Mouse (Mus musculus): ENCODE measurements around the gene Pgbd5.

Pgbd5 gene

DNA sequence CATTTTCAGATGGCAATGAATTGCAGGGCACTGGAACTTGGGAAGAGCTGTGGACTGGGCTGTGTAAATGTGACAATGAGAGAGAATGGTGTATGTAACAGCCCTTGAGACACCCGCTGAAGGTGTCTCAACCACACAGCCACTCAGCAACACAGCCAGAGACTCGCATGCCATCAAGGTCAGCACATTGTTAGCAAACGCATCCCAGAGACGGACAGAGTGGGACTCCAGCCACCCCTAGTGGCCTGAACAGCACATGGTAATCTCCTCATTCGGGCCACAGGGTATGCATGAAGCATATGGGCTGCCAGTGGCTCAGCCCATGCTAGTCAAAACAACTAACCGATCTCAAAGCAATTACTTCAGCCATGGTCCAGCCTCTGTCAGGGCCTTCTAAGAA is 60.2 kb downstream of the Pgbd5 start:
- Histone ChIP-seq H3K27me3 (ENCODE audit: insufficient read depth, low read length) (no peaks in the 10 kb centered on the region), H3K4me1 (replicated peaks; ENCODE audit: low read depth, low read length) (peaks cover 12% of the 10 kb centered on the region), H3K9me3 (ENCODE audit: low read length) (peaks cover 14% of the 10 kb centered on the region), H3K4me3 (replicated peaks; ENCODE audit: low read length) (no peak overlapping the region), H3K36me3 (ENCODE audit: insufficient read depth, low read length) (no peaks in the 10 kb centered on the region)
- TF ChIP-seq CTCF (conservative IDR thresholded peaks at IDR 0.05; ENCODE audit: low read length) (no peak), NANOG (IDR thresholded peaks at IDR 0.05; ENCODE audit: borderline replicate concordance, low read length) (no peak), POU5F1 (IDR thresholded peaks at IDR 0.05; ENCODE audit: borderline replicate concordance, low read length) (no peak)

DNA sequence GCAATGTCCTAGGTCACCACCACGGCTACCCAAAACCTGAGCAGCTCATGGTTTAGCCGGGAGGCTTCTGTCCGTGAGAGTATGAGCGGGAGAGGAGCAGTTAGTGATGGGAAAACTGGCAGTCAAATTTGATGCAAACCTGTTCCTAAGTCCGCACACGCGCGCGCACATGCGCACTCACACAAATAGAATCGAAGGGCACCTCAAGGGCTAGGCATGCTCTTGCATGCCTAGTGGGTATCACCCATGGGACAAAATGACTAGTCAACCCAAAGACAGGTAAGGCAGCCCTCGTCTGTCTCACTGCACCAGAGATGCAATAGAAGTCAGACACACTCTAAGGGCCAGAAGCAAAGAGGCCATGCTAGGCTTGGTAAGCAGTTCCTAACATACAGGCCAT is 63.1 kb downstream of the Pgbd5 start:
- Histone ChIP-seq H3K4me1 (replicated peaks; ENCODE audit: low read depth, low read length) (peaks cover 20% of the 10 kb centered on the region), H3K4me3 (replicated peaks; ENCODE audit: low read length) (peak overlapping the region; percentile 8; the same call in 1 of the 2 replicates), H3K9me3 (ENCODE audit: low read length) (no peaks in the 10 kb centered on the region), H3K27me3 (ENCODE audit: insufficient read depth, low read length) (no peaks in the 10 kb centered on the region), H3K36me3 (ENCODE audit: insufficient read depth, low read length) (no peaks in the 10 kb centered on the region)
- TF ChIP-seq NANOG (IDR thresholded peaks at IDR 0.05; ENCODE audit: borderline replicate concordance, low read length) (no peak), POU5F1 (IDR thresholded peaks at IDR 0.05; ENCODE audit: borderline replicate concordance, low read length) (no peak), CTCF (conservative IDR thresholded peaks at IDR 0.05; ENCODE audit: low read length) (no peak)

DNA sequence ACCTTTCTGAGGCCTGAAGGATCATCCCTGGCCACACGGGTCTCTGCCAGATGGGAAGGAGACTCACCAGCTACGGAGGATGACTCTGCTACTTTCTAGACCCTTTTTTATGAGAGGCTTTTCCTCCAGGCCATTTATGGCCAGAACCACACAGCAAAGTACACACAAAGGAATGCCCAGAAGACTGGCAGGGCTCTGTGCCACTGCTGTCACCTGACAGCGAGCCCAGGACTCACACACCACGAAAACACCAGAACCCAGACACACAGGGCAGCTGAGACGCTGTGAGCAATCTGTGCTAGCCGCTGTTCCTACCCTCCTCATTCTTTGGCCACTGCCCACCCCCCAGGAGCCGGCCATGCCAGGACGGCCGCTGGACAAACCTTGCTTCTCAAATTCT is 63.7 kb downstream of the Pgbd5 start:
- peaks cover 20% of the 10 kb centered on the region for H3K4me1 ChIP-seq (replicated peaks; ENCODE audit: low read depth, low read length)
- no peaks in the 10 kb centered on the region for H3K27me3 ChIP-seq (ENCODE audit: insufficient read depth, low read length)
- no peaks in the 10 kb centered on the region for H3K9me3 ChIP-seq (ENCODE audit: low read length)
- H3K36me3 ChIP-seq (ENCODE audit: insufficient read depth, low read length), result no peaks in the 10 kb centered on the region
- TF ChIP-seq NANOG (IDR thresholded peaks at IDR 0.05; ENCODE audit: borderline replicate concordance, low read length) (no peak), CTCF (conservative IDR thresholded peaks at IDR 0.05; ENCODE audit: low read length) (no peak), POU5F1 (IDR thresholded peaks at IDR 0.05; ENCODE audit: borderline replicate concordance, low read length) (no peak)
- peak overlapping the region; percentile 8; the same call in 1 of the 2 replicates for H3K4me3 ChIP-seq (replicated peaks; ENCODE audit: low read length)

DNA sequence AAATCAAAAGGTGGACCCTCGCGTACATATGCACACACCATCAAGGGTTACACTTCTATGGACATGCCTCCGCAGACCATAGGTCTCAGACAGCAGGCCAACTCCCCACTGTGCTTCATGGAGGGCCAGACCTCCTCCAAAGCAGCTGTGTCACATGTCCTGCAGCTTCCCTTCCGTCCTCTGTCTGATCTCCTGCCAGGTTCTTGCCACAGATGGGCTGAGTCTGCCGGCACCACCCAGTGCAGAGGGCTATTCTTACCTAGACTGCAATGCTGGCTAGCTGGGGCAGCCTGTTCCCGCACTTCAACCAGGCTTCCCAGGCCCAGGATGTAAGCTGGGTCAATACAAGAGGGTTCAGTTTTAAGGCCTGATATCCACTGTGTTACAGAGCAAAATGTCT is 64.3 kb downstream of the Pgbd5 start:
- Histone ChIP-seq H3K9me3 (ENCODE audit: low read length) (no peaks in the 10 kb centered on the region), H3K36me3 (ENCODE audit: insufficient read depth, low read length) (no peaks in the 10 kb centered on the region), H3K4me1 (replicated peaks; ENCODE audit: low read depth, low read length) (peaks cover 23% of the 10 kb centered on the region), H3K4me3 (replicated peaks; ENCODE audit: low read length) (no peak overlapping the region), H3K27me3 (ENCODE audit: insufficient read depth, low read length) (no peaks in the 10 kb centered on the region)
- TF ChIP-seq NANOG (IDR thresholded peaks at IDR 0.05; ENCODE audit: borderline replicate concordance, low read length), result no peak
- no peak for TF ChIP-seq POU5F1 (IDR thresholded peaks at IDR 0.05; ENCODE audit: borderline replicate concordance, low read length)

GRCm38 (mm10) chr8:124373753-124374152 is 65.7 kb downstream of the Pgbd5 start:
- peaks cover 24% of the 10 kb centered on the region for H3K4me1 ChIP-seq (replicated peaks; ENCODE audit: low read depth, low read length)
- no peak overlapping the region for H3K4me3 ChIP-seq (replicated peaks; ENCODE audit: low read length)
- H3K9me3 ChIP-seq (ENCODE audit: low read length), result no peaks in the 10 kb centered on the region
- TF ChIP-seq NANOG (IDR thresholded peaks at IDR 0.05; ENCODE audit: borderline replicate concordance, low read length) (no peak), CTCF (conservative IDR thresholded peaks at IDR 0.05; ENCODE audit: low read length) (no peak), POU5F1 (IDR thresholded peaks at IDR 0.05; ENCODE audit: borderline replicate concordance, low read length) (no peak)
- H3K36me3 ChIP-seq (ENCODE audit: insufficient read depth, low read length), result no peaks in the 10 kb centered on the region
- no peaks in the 10 kb centered on the region for H3K27me3 ChIP-seq (ENCODE audit: insufficient read depth, low read length)

GRCm38 (mm10) chr8:124371410-124372123 is 67.9 kb downstream of the Pgbd5 start:
- Histone ChIP-seq H3K36me3 (ENCODE audit: insufficient read depth, low read length) (no peaks in the 10 kb centered on the region), H3K4me1 (replicated peaks; ENCODE audit: low read depth, low read length) (peaks cover 24% of the 10 kb centered on the region), H3K27me3 (ENCODE audit: insufficient read depth, low read length) (no peaks in the 10 kb centered on the region), H3K4me3 (replicated peaks; ENCODE audit: low read length) (no peak overlapping the region), H3K9me3 (ENCODE audit: low read length) (no peaks in the 10 kb centered on the region)
- TF ChIP-seq CTCF (conservative IDR thresholded peaks at IDR 0.05; ENCODE audit: low read length) (no peak), NANOG (IDR thresholded peaks at IDR 0.05; ENCODE audit: borderline replicate concordance, low read length) (no peak), POU5F1 (IDR thresholded peaks at IDR 0.05; ENCODE audit: borderline replicate concordance, low read length) (no peak)

- peaks cover 19% of the 10 kb centered on the region for H3K4me1 ChIP-seq (replicated peaks; ENCODE audit: low read depth, low read length)
- H3K36me3 ChIP-seq (ENCODE audit: insufficient read depth, low read length), result no peaks in the 10 kb centered on the region
- TF ChIP-seq NANOG (IDR thresholded peaks at IDR 0.05; ENCODE audit: borderline replicate concordance, low read length) (no peak), POU5F1 (IDR thresholded peaks at IDR 0.05; ENCODE audit: borderline replicate concordance, low read length) (no peak), CTCF (conservative IDR thresholded peaks at IDR 0.05; ENCODE audit: low read length) (no peak)
- no peaks in the 10 kb centered on the region for H3K9me3 ChIP-seq (ENCODE audit: low read length)
- H3K4me3 ChIP-seq (replicated peaks; ENCODE audit: low read length), result no peak overlapping the region
- no peaks in the 10 kb centered on the region for H3K27me3 ChIP-seq (ENCODE audit: insufficient read depth, low read length)
Observed at GRCm38 (mm10) chr8:124370422-124371183, 68.9 kb downstream of the Pgbd5 start.

GRCm38 (mm10) chr8:124368213-124368612 is 71.2 kb downstream of the Pgbd5 start:
- TF ChIP-seq NANOG (IDR thresholded peaks at IDR 0.05; ENCODE audit: borderline replicate concordance, low read length) (no peak), POU5F1 (IDR thresholded peaks at IDR 0.05; ENCODE audit: borderline replicate concordance, low read length) (no peak), CTCF (conservative IDR thresholded peaks at IDR 0.05; ENCODE audit: low read length) (peak; percentile 78)
- Histone ChIP-seq H3K4me1 (replicated peaks; ENCODE audit: low read depth, low read length) (peaks cover 9% of the 10 kb centered on the region), H3K4me3 (replicated peaks; ENCODE audit: low read length) (no peak overlapping the region), H3K36me3 (ENCODE audit: insufficient read depth, low read length) (no peaks in the 10 kb centered on the region), H3K9me3 (ENCODE audit: low read length) (no peaks in the 10 kb centered on the region), H3K27me3 (ENCODE audit: insufficient read depth, low read length) (no peaks in the 10 kb centered on the region)
